In genomic region chr4:143311341-143311740, GRCm38 (mm10) we compare ENCODE assay signal across 9 mouse cellular contexts. TPM values are rescaled to one million over a fixed set of nuclear protein-coding genes. Genes with fewer than 3 reads are reported as not detected.
DNase-seq lines count a peak whose midpoint lies in the region; ATAC-seq and TF ChIP-seq lines count a peak whose summit lies in the region.
"Had no signal": no experiment of that assay in that cellular context is flagged by ENCODE, and none has a peak within 500 bp of the region (broad histone marks: within the 10 kb centered on the region; RNA-seq: fewer than 3 reads in every experiment).

No protein-coding gene starts in this region.

- ATAC-seq in liver, embryonic 11.5 days (replicated peaks; ENCODE audit: low FRiP score) = no peak
- no peak for ATAC-seq in midbrain, embryonic 11.5 days (ENCODE audit: low FRiP score)

- H3K9ac ChIP-seq in liver, adult 2 months (ENCODE audit: low read depth, low read length) = no peak overlapping the region
- H3K9ac ChIP-seq in liver, embryonic 11.5 days (ENCODE audit: low read depth, low read length) = no peak overlapping the region
- no peak overlapping the region for H3K9ac ChIP-seq in midbrain, embryonic 11.5 days (ENCODE audit: low read length)

- H3K4me3 ChIP-seq in liver, adult 2 months (ENCODE audit: insufficient read depth, low read depth, low read length) = no peak overlapping the region
- H3K4me3 ChIP-seq in liver, embryonic 11.5 days (ENCODE audit: low read depth, low read length) = no peak overlapping the region
- H3K4me3 ChIP-seq in cortical plate, adult 2 months (ENCODE audit: insufficient read depth, low read length) = no peak overlapping the region
- H3K4me3 ChIP-seq in small intestine, adult 2 months (ENCODE audit: low read depth, low read length) = no peak overlapping the region
- H3K4me3 ChIP-seq in midbrain, embryonic 11.5 days (ENCODE audit: low read depth, low read length) = no peak overlapping the region

- TF ChIP-seq POLR2A in liver, adult 2 months (IDR thresholded peaks at IDR 0.05; ENCODE audit: extremely low read depth, insufficient read depth, low read length) = no peak
- TF ChIP-seq POLR2A in cortical plate, adult 2 months (IDR thresholded peaks at IDR 0.05; ENCODE audit: extremely low read depth, insufficient read depth, low read length) = no peak
- TF ChIP-seq POLR2A in small intestine, adult 2 months (IDR thresholded peaks at IDR 0.05; ENCODE audit: low read depth, low read length) = no peak

- H3K4me1 ChIP-seq in liver, adult 2 months (ENCODE audit: control insufficient read depth, insufficient read depth, low read length) = no peaks in the 10 kb centered on the region
- no peaks in the 10 kb centered on the region for H3K4me1 ChIP-seq in liver, embryonic 11.5 days (replicated peaks; ENCODE audit: control insufficient read depth, insufficient read depth, low read length)
- H3K4me1 ChIP-seq in cortical plate, adult 2 months (ENCODE audit: control insufficient read depth, insufficient read depth, low read length) = no peaks in the 10 kb centered on the region
- no peaks in the 10 kb centered on the region for H3K4me1 ChIP-seq in small intestine, adult 2 months (ENCODE audit: control insufficient read depth, insufficient read depth, insufficient read length, low read length)
- H3K4me1 ChIP-seq in midbrain, embryonic 11.5 days (ENCODE audit: control insufficient read depth, insufficient read depth, low read length) = no peaks in the 10 kb centered on the region

- H3K79me2 ChIP-seq in liver, adult 2 months (ENCODE audit: control insufficient read depth, insufficient read depth, low read length) = no peaks in the 10 kb centered on the region

- H3K36me3 ChIP-seq in liver, adult 2 months (ENCODE audit: control insufficient read depth, insufficient read depth, low read length) = no peaks in the 10 kb centered on the region
- H3K36me3 ChIP-seq in liver, embryonic 11.5 days (ENCODE audit: control insufficient read depth, insufficient read depth, low read length) = no peaks in the 10 kb centered on the region
- H3K36me3 ChIP-seq in small intestine, adult 2 months (ENCODE audit: control insufficient read depth, insufficient read depth, low read length) = no peaks in the 10 kb centered on the region
- no peaks in the 10 kb centered on the region for H3K36me3 ChIP-seq in midbrain, embryonic 11.5 days (ENCODE audit: control insufficient read depth, insufficient read depth, low read length)

- 48% methylated on average over 2 of the region's 2 CpGs for WGBS in liver, adult 2 months
- 45% methylated on average over 2 of the region's 2 CpGs for WGBS in liver, embryonic 11.5 days
- 52% methylated on average over 2 of the region's 2 CpGs for WGBS in small intestine, adult 2 months
- WGBS in midbrain, embryonic 11.5 days = 32% methylated on average over 2 of the region's 2 CpGs

- no peak overlapping the region for H3K4me2 ChIP-seq in liver, embryonic 11.5 days
- no peak overlapping the region for H3K4me2 ChIP-seq in midbrain, embryonic 11.5 days

- TF ChIP-seq CTCF in liver, adult 2 months (IDR thresholded peaks at IDR 0.05; ENCODE audit: low read depth, low read length) = peak; percentile 74
- TF ChIP-seq CTCF in cortical plate, adult 2 months (IDR thresholded peaks at IDR 0.05; ENCODE audit: extremely low read depth, insufficient read depth, low read length) = peak; percentile 36
- TF ChIP-seq CTCF in small intestine, adult 2 months (IDR thresholded peaks at IDR 0.05; ENCODE audit: extremely low read depth, insufficient read length, insufficient replicate concordance, low read depth, low read length) = peak; percentile 30; the same call in 1 of the 2 replicates

- no peaks in the 10 kb centered on the region for H3K9me3 ChIP-seq in liver, embryonic 11.5 days (ENCODE audit: control insufficient read depth, low read length)
- H3K9me3 ChIP-seq in midbrain, embryonic 11.5 days (ENCODE audit: control insufficient read depth, low read length) = no peaks in the 10 kb centered on the region

- peak; percentile 52 for DNase-seq in embryo, embryonic 10.5 days (ENCODE audit: low spot score)
- no peak for DNase-seq in embryo, embryonic 11 days
- peak; percentile 35 for DNase-seq in liver, adult 2 months (ENCODE audit: extremely low read depth, low read depth, low spot score)
- no peak for DNase-seq in liver, embryonic 11.5 days (ENCODE audit: low spot score)
- no peak for DNase-seq in midbrain, embryonic 11.5 days (ENCODE audit: low spot score, missing footprints)
- no peak for DNase-seq in MN1 (ENCODE audit: low spot score)

- no peak overlapping the region for H3K27ac ChIP-seq in liver, adult 2 months (replicated peaks; ENCODE audit: insufficient read depth, low read depth, low read length)
- H3K27ac ChIP-seq in liver, embryonic 11.5 days (ENCODE audit: low read depth, low read length) = no peak overlapping the region
- no peak overlapping the region for H3K27ac ChIP-seq in cortical plate, adult 2 months (ENCODE audit: insufficient read depth, low read length)
- H3K27ac ChIP-seq in small intestine, adult 2 months (ENCODE audit: insufficient read depth, low read depth, low read length) = no peak overlapping the region
- no peak overlapping the region for H3K27ac ChIP-seq in midbrain, embryonic 11.5 days (ENCODE audit: low read depth, low read length)

- H3K27me3 ChIP-seq in liver, adult 2 months (ENCODE audit: control insufficient read depth, insufficient read depth, low read length) = no peaks in the 10 kb centered on the region
- no peaks in the 10 kb centered on the region for H3K27me3 ChIP-seq in liver, embryonic 11.5 days (replicated peaks; ENCODE audit: control insufficient read depth, insufficient read depth, low read length)
- H3K27me3 ChIP-seq in small intestine, adult 2 months (ENCODE audit: control insufficient read depth, insufficient read depth, low read length) = no peaks in the 10 kb centered on the region
- H3K27me3 ChIP-seq in midbrain, embryonic 11.5 days (ENCODE audit: control insufficient read depth, insufficient read depth, low read length) = no peaks in the 10 kb centered on the region

RNA-seq across cellular contexts. Expression of gene Pdpn, which starts 12.0 kb away (rescaled TPM):
- total RNA-seq in liver, adult 2 months (2014; rRNA removed) = 0.40 TPM in 1 of 2 replicates, not detected in the other
- 0.17 and 0.39 TPM in 2 replicates for polyA plus RNA-seq in liver, adult 2 months (2012; rRNA removed)
- polyA plus RNA-seq in liver, embryonic 11.5 days (2014; fragmentation: Nextera tagmentation; extraction: Ambion mirVana) = 5.5 and 6.0 TPM in 2 replicates
- 11.8 and 11.9 TPM in 2 replicates for polyA plus RNA-seq in cortical plate, adult 2 months (2012; rRNA removed)
- 0.80 and 1.2 TPM in 2 replicates for polyA plus RNA-seq in small intestine, adult 2 months (2012; rRNA removed)
- polyA plus RNA-seq in midbrain, embryonic 11.5 days (2014; fragmentation: Nextera tagmentation; extraction: Ambion mirVana) = 119 and 125 TPM in 2 replicates
- total RNA-seq: MEL had no signal

RNA-seq across cellular contexts. Expression of gene Lrrc38, which starts 38.2 kb away (rescaled TPM):
- total RNA-seq in liver, adult 2 months (2014; rRNA removed) = not detected in 2 replicates
- polyA plus RNA-seq in liver, adult 2 months (2012; rRNA removed) = not detected in 2 replicates
- not detected in 2 replicates for polyA plus RNA-seq in liver, embryonic 11.5 days (2014; fragmentation: Nextera tagmentation; extraction: Ambion mirVana)
- polyA plus RNA-seq in cortical plate, adult 2 months (2012; rRNA removed) = 2.3 and 3.0 TPM in 2 replicates
- not detected in 2 replicates for polyA plus RNA-seq in small intestine, adult 2 months (2012; rRNA removed)
- 0.08 and 0.27 TPM in 2 replicates for polyA plus RNA-seq in midbrain, embryonic 11.5 days (2014; fragmentation: Nextera tagmentation; extraction: Ambion mirVana)
- total RNA-seq: MEL had no signal

Comparison
In these comparisons a context has a peak if more than half of its experiments do, and no peak if none do; other contexts are left out.
1. DNase-seq: peak in embryo, embryonic 10.5 days (single experiment) and liver, adult 2 months (single experiment); none in embryo, embryonic 11 days (single experiment), liver, embryonic 11.5 days (single experiment), midbrain, embryonic 11.5 days (single experiment) and MN1 (single experiment).
2. Peak in every context shown above with its lines, with median percentiles within 50 percentile points of each other: CTCF ChIP-seq.